Mouse (Mus musculus): ENCODE results near the gene Izumo4.

DNA sequence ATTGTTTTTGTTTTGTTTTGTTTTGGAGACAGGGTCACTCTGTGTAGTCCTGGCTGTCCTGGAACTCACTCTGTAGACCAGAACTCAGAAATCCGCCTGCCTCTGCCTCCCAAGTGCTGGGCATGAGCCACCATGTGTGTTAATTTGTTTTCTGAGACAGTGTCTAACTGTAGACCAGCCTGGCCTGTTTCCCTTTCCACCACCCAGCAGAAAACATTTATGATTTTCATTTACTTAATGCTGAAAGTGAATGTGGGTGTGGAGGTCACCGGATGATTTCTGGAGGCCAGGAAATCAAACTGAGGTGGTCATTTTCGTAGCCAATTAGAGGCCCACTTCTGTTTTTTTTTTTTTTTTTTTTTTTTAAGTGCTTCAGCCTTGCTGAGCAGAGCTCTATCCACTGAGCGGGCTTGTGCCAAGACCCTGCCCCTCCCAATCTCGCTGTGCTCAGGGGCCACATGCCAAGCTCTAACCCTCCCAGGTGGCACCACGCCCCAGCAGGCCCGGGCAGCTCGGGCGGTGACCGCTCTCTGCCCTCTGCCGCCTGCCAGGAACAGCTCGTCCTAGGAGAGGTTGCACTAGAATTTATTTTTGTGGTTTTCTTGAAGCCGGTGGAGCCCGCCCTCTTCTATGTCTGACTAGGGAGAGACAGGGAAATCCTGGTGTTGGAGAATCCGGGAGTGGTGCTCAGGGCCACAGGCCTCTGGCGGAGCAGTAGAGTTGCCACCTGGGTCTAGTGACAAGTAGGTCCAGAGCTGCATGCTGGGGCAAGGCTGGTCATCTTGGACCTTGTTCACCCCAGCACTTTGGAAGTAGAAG, 37.6 kb upstream of the Izumo4 start:
- TF ChIP-seq MAZ (IDR thresholded peaks at IDR 0.05; ENCODE audit: low read depth, low read length) (no peak), CTCF (conservative IDR thresholded peaks at IDR 0.05 in 1 of 2, IDR thresholded peaks at IDR 0.05 in 1 of 2; ENCODE audit: low read depth in 2 of 2, low read length in 2 of 2) (no peak), MAX (IDR thresholded peaks at IDR 0.05; ENCODE audit: low read length) (no peak), NELFE (IDR thresholded peaks at IDR 0.05; ENCODE audit: low read depth, low read length) (no peak), POLR2A (IDR thresholded peaks at IDR 0.05; ENCODE audit: low read depth, low read length) (peak; percentile 20; the same call in 1 of the 2 replicates), EP300 (IDR thresholded peaks at IDR 0.05; ENCODE audit: low read length) (no peak), ZC3H11A (IDR thresholded peaks at IDR 0.05; ENCODE audit: low read depth, low read length) (no peak), TBP (conservative IDR thresholded peaks at IDR 0.05; ENCODE audit: low read depth, low read length) (no peak)

All from CH12.LX (cell line).